Mouse (Mus musculus) monocyte, adult 59 days (primary cell): ENCODE measurements around the gene Olfr418. TPM values are rescaled to one million over a fixed set of nuclear protein-coding genes. Genes with fewer than 3 reads are reported as not detected.

Experiments used
- total RNA-seq, 2 experiments: library from RNA; stranded (reverse); gene quantifications; one replicate each; pipeline ENCODE4 v1.2.4; 2023

Gene Olfr418
- not detected for total RNA-seq

DNA sequence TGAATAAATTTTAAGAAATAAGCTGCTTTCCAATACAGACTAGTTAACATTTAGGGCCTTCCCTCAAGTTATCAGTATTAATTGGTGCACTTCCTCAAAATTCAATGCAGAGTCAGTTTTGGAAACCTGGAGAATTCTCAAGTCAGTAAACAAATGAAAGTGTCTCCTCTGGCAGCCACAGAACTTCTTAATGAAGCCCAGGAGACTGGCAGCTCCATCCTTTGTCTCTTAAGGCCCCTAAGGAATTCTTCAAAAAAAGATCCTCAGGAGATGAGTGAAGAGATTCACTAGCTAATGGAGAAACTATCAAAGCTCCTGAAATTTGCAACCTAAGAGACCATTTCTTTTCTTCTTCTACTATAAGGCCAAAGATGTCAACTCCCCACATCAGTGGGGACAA is at the start of gene Olfr418:
Gene Olfr418, plus strand, starts transcription at position 301 of the 400 bp plus-strand sequence.

DNA sequence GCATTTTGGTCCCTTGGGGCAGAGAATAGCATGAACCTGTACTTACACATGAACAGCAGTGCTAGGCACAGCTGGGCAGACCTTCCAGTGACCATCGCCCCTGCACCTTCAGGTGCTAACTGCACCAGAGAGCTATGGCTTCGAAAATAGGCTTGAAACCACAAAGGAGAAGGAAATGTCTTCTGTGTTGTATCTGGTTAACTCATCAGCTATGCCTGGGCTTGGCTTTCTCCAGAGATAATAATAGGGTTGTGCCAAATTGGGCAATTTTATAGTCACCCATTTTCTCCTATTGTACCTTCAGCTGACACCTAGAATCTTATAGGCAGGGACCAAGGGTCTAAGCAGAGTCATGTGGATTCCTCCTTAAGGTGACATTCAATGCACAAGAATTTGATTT is 38.7 kb upstream of the Olfr418 start, which contains the start of gene Fcer1a:
Gene Fcer1a, minus strand, starts transcription at position 134 of the 400 bp plus-strand sequence.

DNA sequence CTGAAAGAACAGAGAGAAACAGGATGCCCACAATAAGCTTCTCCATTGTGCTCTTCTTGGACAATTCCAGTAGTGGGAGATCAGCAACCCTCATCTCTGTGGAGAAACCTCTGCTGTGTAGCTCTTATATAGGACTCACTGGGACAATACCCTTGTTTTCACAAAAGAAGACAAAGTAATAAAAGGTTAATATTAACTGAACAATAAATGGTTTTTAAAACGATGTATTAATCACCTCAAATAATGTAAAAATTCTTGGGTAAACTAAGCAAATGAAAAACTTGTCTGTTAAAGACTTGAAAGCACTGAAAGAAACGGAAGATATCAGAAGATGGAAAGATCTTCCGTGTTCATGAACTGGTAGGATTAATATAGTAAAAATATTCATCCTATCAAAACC is 11.9 kb downstream of the Olfr418 start, which contains the start of gene Mptx2:
Gene Mptx2, minus strand, starts transcription at position 101 of the 400 bp plus-strand sequence.

Other genes with a start within 250 kb of the Olfr418 start
- gene Olfr1408, start 128.6 kb upstream of the Olfr418 start, total RNA-seq: not detected
- gene Olfr1406, start 75.4 kb upstream of the Olfr418 start, total RNA-seq: not detected
- gene Olfr218, start 68.2 kb upstream of the Olfr418 start, total RNA-seq: not detected
- gene Olfr1404, start 53.6 kb upstream of the Olfr418 start, total RNA-seq: not detected
- gene Fcer1a, start 38.8 kb upstream of the Olfr418 start, total RNA-seq: under 1 TPM in 1 of 2 experiments, not detected in 1; 0.67 TPM
- gene Mptx2, start 11.8 kb downstream of the Olfr418 start, total RNA-seq: not detected
- 1 to 10 TPM; 1.4 to 1.7 TPM for gene Ackr1, start 67.7 kb downstream of the Olfr418 start, total RNA-seq
- 100 to 1,000 TPM; 155 to 171 TPM for gene Aim2, start 84.9 kb downstream of the Olfr418 start, total RNA-seq
- gene Cadm3, start 101.7 kb downstream of the Olfr418 start, total RNA-seq: 10 to 100 TPM; 10.6 to 10.9 TPM
- 10 to 100 TPM in 1 of 2 experiments, 1 to 10 TPM in 1; 8.6 to 14.4 TPM for gene Ifi206, start 225.0 kb downstream of the Olfr418 start, total RNA-seq